Mouse (Mus musculus): ENCODE data around the gene Art5.
A peak's percentile ranks its signal among the peaks of the same experiment; 100 is the strongest.

Gene Art5

GRCm38 (mm10) chr7:102109171-102109570 lies at the start of gene Art5:
Art5 (minus strand) TSS chr7:102109489.
- no peak for DNase-seq

DNA sequence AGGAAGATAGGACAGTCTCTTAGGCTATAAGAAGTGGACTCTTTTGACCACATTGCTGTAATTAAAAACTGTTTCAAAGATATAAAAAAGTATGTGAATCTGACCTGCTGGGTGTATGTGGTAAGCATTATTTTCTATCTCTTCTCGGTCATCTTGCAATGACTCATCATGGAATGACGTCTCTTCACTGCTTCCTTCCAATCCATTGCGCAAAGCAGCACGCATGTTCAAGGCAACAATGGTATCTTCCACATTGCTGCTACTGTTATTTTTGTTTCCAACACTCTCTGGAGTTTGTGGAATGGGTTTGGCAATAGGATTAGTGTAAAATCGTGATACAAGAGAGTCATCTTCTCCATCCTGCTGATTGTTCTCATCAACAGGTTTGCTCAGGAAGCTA lies 44.4 kb upstream of the Art5 start:
- no peak for DNase-seq

GRCm38 (mm10) chr7:102137898-102138297 lies 28.6 kb upstream of the Art5 start:
- no peak for DNase-seq

- peak; percentile 27 for DNase-seq
Measured at GRCm38 (mm10) chr7:102137464-102137863, 28.2 kb upstream of the Art5 start.

DNA sequence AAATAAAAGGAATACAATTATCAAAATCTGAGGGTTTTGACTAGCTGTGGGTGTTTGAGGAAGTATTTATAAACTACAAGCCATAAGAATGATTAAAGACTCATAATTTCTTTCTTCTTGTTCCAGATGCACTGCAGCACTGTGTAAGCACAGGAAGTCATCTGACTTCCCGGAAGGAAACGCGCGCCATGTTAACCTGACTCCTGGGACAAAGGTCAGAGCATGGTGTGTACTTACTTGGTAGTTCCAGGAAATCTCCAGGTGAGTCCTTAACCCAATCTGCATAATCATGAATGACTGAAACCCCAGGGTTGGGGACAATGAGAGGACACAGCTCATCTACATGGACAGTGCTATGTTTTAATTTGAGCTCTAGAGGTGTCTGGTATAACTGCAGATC lies 23.1 kb upstream of the Art5 start:
- no peak for DNase-seq

- no peak for DNase-seq
Measured at GRCm38 (mm10) chr7:102120326-102120725, 11.0 kb upstream of the Art5 start.

DNA sequence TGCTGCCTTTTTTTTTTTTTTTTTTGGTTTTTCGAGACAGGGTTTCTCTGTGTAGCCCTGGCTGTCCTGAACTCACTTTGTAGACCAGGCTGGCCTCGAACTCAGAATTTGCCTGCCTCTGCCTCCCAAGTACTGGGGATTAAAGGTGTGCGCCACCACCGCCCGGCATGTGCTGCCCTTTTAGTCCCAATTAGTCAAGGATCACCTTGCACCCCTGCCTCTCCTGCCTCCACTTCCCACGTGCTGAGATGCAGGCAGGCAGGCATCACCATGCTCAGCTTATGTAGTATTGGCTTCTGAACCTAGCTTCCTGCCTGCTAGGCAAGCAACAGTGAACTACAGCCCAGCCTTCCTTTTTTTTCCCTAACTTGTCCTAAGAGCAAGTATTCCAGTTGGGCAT lies 8.1 kb upstream of the Art5 start:
- DNase-seq: no peak

GRCm38 (mm10) chr7:102116579-102117331 lies 7.5 kb upstream of the Art5 start, which contains the start of gene Chrna10:
Chrna10 (minus strand) TSS chr7:102116828.
- DNase-seq: no peak

DNA sequence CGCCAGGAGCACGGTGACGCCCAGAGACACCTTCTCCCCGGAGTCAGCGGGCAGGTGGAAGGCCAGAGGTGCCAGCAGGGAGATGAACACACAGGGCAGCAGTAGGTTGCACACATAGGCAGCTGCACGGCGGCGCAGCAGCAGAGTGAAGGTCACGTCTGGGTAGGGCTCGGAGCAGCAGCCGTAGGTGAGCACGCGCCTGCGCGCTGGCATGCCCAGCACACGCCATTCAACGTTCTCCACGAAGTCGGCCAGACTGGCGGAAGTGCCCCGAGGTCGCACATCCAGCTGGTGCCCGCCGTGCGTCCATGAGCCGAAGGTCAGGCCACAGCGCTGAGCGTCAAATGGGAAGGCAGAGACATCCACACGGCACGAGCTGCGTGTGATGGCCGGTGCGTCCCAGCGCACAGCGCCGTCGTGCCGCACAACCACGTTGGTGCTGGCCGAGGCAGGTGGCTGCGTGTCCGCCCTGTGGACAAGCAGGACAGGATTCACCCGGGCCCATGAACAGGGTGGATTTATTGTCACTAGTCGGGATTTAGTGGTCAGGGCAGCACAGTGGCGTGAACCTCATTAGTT lies 4.0 kb upstream of the Art5 start:
- DNase-seq: no peak

DNA sequence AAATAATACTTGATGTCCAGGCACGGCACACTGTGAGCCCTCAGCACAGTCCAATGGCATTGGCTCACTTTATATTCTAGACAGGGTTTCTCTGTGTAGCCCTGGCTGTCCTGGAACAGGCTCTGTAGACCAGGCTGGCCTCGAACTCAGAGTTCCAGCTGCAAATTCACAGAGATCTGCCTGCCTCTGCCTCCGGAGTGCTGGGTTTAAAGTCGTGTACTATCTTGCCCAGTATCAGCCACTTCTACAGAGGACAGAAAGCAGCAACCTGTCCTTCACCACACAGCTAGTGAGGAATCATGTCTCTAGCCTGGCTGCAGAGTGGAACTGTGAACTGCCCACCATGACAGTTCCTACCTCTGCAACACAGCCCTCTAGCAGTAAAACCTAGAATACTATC lies 457 bp upstream of the Art5 start:
- no peak for DNase-seq

DNA sequence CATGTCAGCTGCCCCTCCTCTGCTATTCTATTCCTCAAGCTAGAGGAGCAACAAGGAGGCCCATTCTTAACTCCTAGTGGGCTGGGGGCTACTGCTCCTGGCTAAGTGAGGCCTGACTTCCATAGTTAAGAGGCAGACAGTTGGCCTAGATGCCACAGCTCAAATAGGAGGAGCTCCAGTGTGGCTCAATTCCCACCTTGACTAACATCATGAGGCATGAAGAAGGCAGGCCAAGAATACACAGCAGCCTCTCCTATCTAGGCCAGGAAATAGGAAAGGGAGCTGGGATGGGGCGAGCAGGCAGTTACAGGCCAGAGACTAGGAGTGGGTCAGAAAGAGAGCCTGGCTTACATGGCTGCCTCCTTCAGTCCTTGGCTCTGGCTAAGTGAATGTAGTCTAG lies 1.1 kb downstream of the Art5 start:
- DNase-seq: no peak

- no peak for DNase-seq
Measured at GRCm38 (mm10) chr7:102106700-102107141, 2.6 kb downstream of the Art5 start.

DNA sequence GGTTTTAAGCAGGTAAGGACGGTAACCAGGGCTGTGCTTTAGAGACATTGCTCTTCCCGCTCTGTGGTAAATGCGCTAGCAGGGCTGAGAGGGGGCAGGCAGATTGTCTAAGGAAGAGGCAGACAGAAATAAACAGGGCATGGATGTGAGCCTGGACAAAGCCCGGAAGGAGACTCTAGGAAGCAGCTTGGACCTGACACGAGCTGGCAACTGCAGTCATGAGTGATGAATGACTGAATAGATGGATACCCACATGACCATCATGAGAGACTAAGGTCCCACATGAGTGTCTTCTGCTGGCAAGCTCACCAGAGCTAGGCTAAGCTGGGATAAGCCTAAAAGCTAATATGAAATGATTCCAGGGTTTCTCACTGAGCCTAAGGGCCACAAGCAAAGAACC lies 5.2 kb downstream of the Art5 start:
- DNase-seq: no peak

DNA sequence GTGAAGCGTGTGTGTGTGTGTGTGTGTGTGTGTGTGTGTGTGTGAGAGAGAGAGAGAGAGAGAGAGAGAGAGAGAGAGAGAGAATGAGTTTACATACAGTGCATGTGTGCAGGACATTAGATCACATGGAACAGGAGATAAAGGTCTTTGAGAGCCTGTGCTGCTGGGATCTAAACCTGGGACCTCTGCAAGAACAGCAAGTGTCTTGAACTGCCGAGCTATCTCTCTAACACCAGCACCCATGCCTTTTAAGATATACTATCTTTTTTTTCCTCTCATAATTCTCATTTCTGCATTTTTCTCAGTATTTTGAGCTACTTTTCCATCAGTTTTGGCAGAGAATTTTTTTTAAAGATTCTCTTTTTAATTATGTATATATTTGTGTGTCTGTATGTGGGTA lies 5.7 kb downstream of the Art5 start:
- no peak for DNase-seq

- DNase-seq: no peak
Measured at GRCm38 (mm10) chr7:102102696-102103095, 6.6 kb downstream of the Art5 start.

DNA sequence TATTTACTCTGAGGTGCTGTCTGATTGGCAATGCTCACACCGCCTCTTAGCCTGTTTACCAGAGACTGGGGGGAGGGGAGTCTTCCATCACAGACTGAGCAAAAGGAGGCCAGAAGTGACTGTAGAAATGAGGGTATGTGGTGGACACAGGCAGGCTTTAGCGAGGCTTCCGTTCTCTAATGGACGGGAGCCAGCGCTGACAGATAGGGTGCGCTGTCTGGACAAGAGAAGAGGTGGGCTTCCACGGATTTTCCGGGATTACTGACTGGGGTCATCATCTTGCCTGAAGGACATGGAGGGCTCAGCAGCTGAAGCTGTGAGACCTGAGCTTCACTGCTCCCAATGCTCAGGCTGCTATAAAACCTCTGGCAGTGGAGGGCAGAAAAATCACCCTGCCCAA lies 7.0 kb downstream of the Art5 start:
- no peak for DNase-seq

DNA sequence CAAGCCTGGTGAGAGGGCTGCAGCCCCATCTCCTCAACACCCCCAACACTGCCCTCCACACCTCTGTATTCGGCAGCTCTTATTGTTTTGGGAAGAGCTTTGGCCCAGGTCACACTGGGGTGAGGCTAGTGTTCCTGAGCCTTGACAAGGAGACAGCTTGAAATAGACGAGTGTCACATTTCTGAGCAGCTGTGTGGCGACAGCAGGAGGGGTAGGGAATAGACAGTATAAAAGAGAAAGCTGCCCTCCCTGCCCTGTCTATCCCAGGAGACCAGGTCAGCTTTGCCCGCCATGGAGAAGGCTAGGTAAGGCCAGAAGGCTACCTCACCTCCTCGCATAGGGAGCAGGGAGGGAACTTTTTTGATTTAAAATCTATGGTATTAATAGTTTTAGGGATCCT lies 7.8 kb downstream of the Art5 start, which contains the start of gene Art1:
Gene Art1 (plus strand): TSS at position 257 of the 400 bp plus-strand sequence.
- DNase-seq: no peak

GRCm38 (mm10) chr7:102100868-102101267 lies 8.4 kb downstream of the Art5 start:
- no peak for DNase-seq

- DNase-seq: no peak
Measured at GRCm38 (mm10) chr7:102099760-102100661, 9.3 kb downstream of the Art5 start.

DNA sequence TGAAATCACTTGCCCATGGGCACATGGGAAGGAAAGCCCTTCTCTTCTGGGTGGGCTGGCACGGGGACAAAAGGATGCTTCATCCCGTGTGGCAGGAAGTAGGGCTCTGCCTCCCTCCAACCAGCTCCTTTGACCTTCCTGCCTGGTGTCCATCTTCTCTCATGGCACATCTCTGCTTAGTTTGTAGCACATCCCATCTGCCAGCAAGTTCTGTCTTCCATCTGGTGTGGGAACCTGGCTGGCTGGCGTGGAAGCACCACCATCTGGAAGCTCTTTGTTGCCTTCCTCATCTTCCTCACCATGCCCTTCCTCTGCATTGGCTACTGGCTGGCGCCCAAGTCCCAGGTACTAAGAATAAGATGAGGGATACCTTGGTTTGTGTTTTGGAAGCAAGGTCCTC lies 22.0 kb downstream of the Art5 start:
- DNase-seq: no peak

DNA sequence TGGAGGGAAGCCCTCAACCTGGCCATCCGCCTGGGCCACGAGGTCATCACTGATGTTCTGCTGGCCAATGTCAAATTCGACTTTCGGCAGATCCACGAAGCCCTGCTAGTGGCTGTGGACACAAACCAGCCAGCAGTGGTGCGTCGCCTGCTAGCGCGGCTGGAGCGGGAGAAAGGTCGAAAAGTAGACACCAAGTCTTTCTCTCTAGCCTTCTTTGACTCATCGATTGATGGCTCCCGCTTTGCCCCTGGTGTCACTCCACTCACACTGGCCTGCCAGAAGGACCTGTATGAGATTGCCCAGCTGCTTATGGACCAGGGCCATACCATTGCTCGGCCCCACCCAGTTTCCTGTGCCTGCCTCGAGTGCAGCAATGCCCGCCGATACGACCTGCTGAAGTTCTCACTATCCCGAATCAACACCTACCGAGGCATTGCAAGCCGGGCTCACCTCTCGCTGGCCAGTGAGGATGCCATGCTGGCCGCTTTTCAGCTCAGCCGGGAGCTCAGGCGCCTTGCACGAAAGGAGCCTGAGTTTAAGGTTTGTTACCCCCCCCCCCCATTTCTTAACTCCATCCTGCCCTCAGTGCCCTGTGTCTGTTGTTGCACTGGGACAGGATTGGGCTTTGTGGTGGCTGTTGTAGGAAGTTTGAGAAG lies 25.1 kb downstream of the Art5 start:
- DNase-seq: no peak

DNA sequence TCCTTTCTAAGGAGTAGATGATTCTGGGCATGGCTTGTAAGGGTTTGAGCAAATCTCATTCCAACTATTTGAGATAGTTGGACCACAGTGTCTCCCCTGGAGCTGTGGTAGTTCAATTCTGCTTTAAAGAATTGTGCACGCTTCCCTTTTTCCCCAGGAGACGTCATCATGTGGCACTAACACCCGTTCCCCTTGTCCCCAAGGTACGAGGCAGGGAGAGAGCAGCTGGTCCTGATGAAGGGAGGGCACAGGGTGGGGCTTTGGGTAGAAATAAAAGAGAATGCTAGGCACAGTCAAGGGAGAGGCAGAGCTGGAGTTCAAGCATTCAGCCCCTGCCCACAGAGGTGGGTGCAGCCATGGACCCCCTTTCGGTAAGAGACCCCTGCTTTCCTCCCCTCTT lies 26.5 kb downstream of the Art5 start, which contains the start of gene Trpc2:
Gene Trpc2 (plus strand): TSS at position 301 of the 400 bp plus-strand sequence.
- no peak for DNase-seq

- no peak for DNase-seq
Measured at GRCm38 (mm10) chr7:102081784-102082183, 27.5 kb downstream of the Art5 start.
